22 mouse cellular contexts compared by ENCODE assay signal in the genomic region with DNA sequence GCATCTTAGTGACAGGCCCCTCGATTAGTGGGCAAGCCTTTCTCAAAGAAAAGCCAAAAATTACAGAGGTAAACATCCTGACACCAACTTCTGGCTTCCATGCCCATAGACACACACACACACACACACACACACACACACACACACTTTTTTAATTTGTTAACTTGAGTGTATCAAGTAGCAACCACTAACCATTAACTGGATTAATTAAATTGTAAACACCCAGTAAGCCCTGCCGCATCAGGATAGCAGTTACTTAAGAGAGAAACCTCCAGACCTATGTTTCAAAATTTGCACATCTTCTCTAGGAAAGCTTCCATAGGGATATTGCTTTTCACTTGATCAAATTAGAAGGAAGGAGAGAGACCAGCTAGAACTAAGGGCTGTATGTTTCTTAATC.
DNase-seq lines count a peak whose midpoint lies in the region; ATAC-seq and TF ChIP-seq lines count a peak whose summit lies in the region.
"Had no signal": no experiment of that assay in that cellular context is flagged by ENCODE, and none has a peak within 500 bp of the region (broad histone marks: within the 10 kb centered on the region; RNA-seq: fewer than 3 reads in every experiment).

No protein-coding gene starts in this region.

- H3K4me2 ChIP-seq in embryonic facial prominence, embryonic 15.5 days (replicated peaks): no peak overlapping the region
- H3K4me2 ChIP-seq in stomach, postnatal 0 days (replicated peaks; ENCODE audit: low read depth): no peak overlapping the region
- H3K4me2 ChIP-seq: embryonic facial prominence, embryonic 12.5 days; forebrain, embryonic 13.5 days; forebrain, embryonic 15.5 days had no signal

- H3K4me3 ChIP-seq in embryonic facial prominence, embryonic 15.5 days (replicated peaks): no peak overlapping the region
- H3K4me3 ChIP-seq in stomach, postnatal 0 days (ENCODE audit: low read depth, low read length): no peak overlapping the region
- H3K4me3 ChIP-seq: embryonic facial prominence, embryonic 12.5 days; forebrain, embryonic 13.5 days; forebrain, embryonic 15.5 days had no signal

- TF ChIP-seq CTCF in stomach, postnatal 0 days (IDR thresholded peaks at IDR 0.05; ENCODE audit: low read depth): no peak

- H3K4me1 ChIP-seq in embryonic facial prominence, embryonic 15.5 days: no peaks in the 10 kb centered on the region
- no peaks in the 10 kb centered on the region for H3K4me1 ChIP-seq in stomach, postnatal 0 days (replicated peaks; ENCODE audit: control insufficient read depth, insufficient read depth)
- H3K4me1 ChIP-seq: embryonic facial prominence, embryonic 12.5 days; forebrain, embryonic 15.5 days had no signal

- no peak for TF ChIP-seq EP300 in stomach, postnatal 0 days (optimal IDR thresholded peaks at IDR 0.05)

- ATAC-seq in embryonic facial prominence, embryonic 15.5 days (ENCODE audit: insufficient number of reproducible peaks, low FRiP score, low TSS enrichment, low read depth): no peak
- ATAC-seq in stomach, postnatal 0 days (ENCODE audit: low FRiP score, low TSS enrichment): no peak
- ATAC-seq: forebrain, embryonic 13.5 days; forebrain, embryonic 15.5 days; forebrain, postnatal 0 days had no signal

- H3K9me3 ChIP-seq in embryonic facial prominence, embryonic 15.5 days (replicated peaks): no peaks in the 10 kb centered on the region
- no peaks in the 10 kb centered on the region for H3K9me3 ChIP-seq in stomach, postnatal 0 days (ENCODE audit: control insufficient read depth, low read length)
- H3K9me3 ChIP-seq: embryonic facial prominence, embryonic 12.5 days; forebrain, embryonic 13.5 days; forebrain, embryonic 15.5 days had no signal

- H3K27ac ChIP-seq in embryonic facial prominence, embryonic 15.5 days (replicated peaks): 0 out of 2 replicates have a peak overlapping the region, but pooled peaks have one; percentile 22
- no peak overlapping the region for H3K27ac ChIP-seq in stomach, postnatal 0 days (replicated peaks)
- H3K27ac ChIP-seq: embryonic facial prominence, embryonic 12.5 days; forebrain, embryonic 13.5 days; forebrain, embryonic 15.5 days had no signal

- H3K36me3 ChIP-seq in embryonic facial prominence, embryonic 15.5 days: no peaks in the 10 kb centered on the region
- H3K36me3 ChIP-seq in stomach, postnatal 0 days (ENCODE audit: control insufficient read depth, insufficient read depth, low read length): no peaks in the 10 kb centered on the region
- H3K36me3 ChIP-seq: embryonic facial prominence, embryonic 12.5 days; forebrain, embryonic 15.5 days had no signal

- DNase-seq in heart, adult 11 months: peak; percentile 15
- DNase-seq in heart, postnatal 10 days: no peak
- DNase-seq in kidney, adult 9 months: peak; percentile 67
- DNase-seq in kidney, adult 11 months: no peak
- peak; percentile 4 for DNase-seq in kidney, postnatal 10 days
- DNase-seq in kidney, postnatal 14 days: no peak
- DNase-seq in stomach, postnatal 0 days (ENCODE audit: low spot score): no peak
- DNase-seq: adrenal gland, adult 2 months; adrenal gland, postnatal 10 days; adrenal gland, postnatal 25 days; cerebellum, adult 11 months; cerebellum, adult 18-20 months; cerebellum, adult 8-10 months; cerebellum, adult 9-11 months; cerebellum, postnatal 14 days; cerebellum, postnatal 36 days; embryo, embryonic 11 days; forebrain, postnatal 0 days had no signal

- H3K9ac ChIP-seq in embryonic facial prominence, embryonic 15.5 days: no peak overlapping the region
- no peak overlapping the region for H3K9ac ChIP-seq in stomach, postnatal 0 days (ENCODE audit: low read length)
- H3K9ac ChIP-seq: embryonic facial prominence, embryonic 12.5 days; forebrain, embryonic 13.5 days; forebrain, embryonic 15.5 days; forebrain, postnatal 0 days had no signal

- intact Hi-C loops in heart, postnatal 10 days (cut with DNase I): no loop called here

- WGBS in embryonic facial prominence, embryonic 15.5 days: 79% methylated on average over 2 of the region's 2 CpGs
- WGBS in stomach, postnatal 0 days: 69% methylated on average over 2 of the region's 2 CpGs

- H3K27me3 ChIP-seq in embryonic facial prominence, embryonic 15.5 days: no peaks in the 10 kb centered on the region
- H3K27me3 ChIP-seq in stomach, postnatal 0 days (ENCODE audit: control insufficient read depth, insufficient read depth, low read length): no peaks in the 10 kb centered on the region
- H3K27me3 ChIP-seq: embryonic facial prominence, embryonic 12.5 days; forebrain, embryonic 13.5 days; forebrain, embryonic 15.5 days had no signal

Comparison
In these comparisons a context has a peak if more than half of its experiments do, and no peak if none do; other contexts are left out.
1. DNase-seq: peak in heart, adult 11 months (single experiment), kidney, adult 9 months (single experiment) and kidney, postnatal 10 days (single experiment); none in heart, postnatal 10 days (0 of 2), kidney, adult 11 months (single experiment), kidney, postnatal 14 days (single experiment) and stomach, postnatal 0 days (single experiment).